Mouse (Mus musculus): ENCODE data around the gene Samd4b.

Samd4b gene

DNA sequence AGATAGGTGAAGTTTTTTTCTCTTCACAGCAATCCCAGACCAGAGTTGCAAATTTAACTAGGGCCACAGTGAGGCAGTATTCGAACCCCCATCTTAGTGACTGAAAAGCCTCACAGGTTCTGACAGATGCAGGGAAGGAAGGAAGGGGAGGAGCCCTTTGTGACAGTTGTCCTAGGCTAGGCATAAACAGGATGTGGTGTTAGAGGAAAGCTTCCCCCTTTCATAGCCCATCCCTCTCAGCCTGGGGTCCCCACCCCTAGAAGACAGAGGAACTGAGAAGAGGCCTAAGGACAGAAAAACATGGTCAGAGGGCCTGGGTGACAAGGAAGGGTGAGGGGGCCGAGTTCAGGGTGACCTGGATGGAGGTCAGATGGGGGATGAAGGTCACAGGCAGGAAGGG lies 157.2 kb downstream of the Samd4b start:
- DNase-seq, result no peak

- no peak for DNase-seq
Observed at GRCm38 (mm10) chr7:28438771-28439170, 159.2 kb downstream of the Samd4b start.

DNA sequence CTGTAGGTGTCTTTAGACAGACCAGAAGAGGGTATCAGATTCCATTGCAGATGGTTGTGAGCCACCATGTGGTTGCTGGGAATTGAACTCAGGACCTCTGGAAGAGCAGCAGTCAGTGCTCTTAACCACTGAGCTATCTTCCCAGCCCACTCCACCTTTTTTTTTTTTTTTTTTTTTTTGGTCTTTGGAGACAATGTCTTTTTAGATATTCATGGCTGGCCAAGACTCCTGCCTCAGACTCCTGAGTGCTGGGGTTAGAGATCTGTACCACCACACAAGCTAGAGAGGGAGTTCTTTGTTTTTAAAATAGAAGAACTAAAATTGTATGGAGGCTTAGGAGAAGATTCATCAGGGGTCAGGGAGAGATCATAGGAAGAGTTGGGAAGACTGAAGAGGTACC lies 160.0 kb downstream of the Samd4b start:
- no peak for DNase-seq

GRCm38 (mm10) chr7:28436932-28437570 lies 160.9 kb downstream of the Samd4b start, which contains the start of gene Gmfg:
TSS of gene Gmfg (plus strand) at chr7:28437447.
- peak; percentile 65 for DNase-seq

DNA sequence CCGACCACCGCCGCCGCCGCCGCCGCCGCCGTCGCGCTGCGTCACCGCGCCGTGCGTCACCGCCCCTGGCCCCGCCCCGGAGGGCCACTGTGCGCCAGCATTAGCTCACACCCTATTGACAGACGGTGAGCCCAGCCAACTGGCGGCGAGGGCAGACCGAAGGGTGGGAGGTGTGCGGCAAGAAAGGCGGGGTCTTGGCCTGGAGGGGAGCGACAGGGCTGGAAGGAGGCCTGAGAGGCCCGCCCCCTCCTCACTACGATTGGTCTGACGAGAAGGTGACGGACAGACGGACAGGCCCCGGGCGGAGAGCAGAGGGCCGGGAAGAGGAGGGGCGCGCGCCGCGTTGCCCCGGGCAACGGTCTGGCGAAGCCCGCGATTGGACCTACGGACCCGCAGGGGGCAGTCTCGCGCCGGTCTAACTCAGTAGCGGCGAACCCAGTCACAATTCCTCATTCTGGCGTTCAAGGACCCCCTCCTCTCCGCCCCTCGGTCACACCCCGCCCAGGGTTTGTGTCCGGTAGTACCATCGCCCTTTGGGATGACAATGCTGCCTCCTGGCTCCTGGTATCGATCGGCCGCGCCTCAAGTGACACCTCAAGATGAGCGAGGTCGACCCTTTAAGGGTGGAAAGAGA lies 161.6 kb downstream of the Samd4b start:
- peak; percentile 100 for DNase-seq

DNA sequence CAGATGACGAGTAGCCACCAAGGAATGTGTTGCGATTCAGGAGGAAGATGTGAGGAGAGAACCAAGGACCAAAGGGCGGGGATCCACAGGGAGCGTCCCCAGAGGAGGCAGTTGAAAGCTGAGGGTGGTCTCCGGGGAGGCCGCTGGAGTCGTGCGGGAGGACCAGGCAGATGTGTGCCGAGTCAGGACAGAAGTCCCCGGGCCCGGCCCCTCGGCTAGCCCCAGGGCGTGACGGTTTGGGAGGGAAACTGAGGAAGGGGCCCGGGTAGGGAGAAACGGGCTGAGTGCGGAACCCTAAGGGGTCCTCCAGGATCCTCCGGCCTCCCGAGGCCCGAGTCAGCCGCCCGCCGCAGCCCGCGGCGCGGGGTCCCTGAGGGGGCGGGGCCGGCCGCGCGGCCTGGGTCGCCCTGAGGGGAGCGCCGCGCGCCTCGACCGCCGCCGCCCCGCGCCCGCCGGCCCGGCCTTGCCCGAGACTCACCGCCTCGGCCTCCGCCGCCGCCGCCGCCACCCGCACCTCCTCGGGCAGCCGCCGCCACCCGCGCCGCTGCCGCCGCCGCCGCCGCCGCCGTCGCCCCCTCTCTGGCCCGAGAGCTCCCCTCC lies 162.2 kb downstream of the Samd4b start:
- no peak for DNase-seq

DNA sequence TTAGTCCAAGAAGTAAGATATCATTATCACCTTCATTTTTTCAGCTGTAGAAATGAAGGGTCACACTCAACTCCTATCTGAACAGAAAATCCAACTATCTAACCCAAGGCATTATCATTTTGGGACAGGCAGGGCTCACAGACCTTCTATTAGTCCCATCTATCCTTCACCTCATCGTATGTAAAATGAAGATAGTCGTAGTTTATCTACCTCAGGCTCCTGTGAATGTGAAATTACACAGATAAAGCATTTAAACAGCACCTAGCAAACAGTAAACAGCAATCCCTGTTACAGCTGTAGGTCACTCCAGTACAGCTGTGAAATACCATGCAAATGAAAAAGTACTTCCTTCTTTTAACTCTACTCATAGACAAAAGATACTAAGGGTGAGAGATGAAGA lies 165.7 kb downstream of the Samd4b start:
- DNase-seq, result no peak

GRCm38 (mm10) chr7:28430512-28430911 lies 167.4 kb downstream of the Samd4b start:
- no peak for DNase-seq

DNA sequence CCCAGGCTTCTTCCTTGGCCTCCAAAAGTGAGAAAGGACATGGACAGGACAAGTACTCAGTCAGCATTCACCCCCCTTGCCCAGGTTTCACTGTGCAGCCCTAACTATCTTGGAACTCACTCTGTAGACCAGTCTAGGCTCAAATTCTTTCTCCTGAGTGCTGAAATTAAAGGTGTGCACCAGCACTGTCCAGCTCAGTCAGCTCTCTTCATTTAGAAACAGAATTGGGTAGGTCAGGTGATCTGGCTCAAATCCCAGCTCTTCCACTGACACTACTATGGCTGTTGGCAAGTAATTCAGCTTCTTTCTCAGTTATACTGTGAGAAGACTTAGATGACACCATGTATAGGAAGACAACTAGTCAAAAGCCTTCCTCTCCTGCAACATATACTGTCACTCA lies 170.2 kb downstream of the Samd4b start:
- no peak for DNase-seq

DNA sequence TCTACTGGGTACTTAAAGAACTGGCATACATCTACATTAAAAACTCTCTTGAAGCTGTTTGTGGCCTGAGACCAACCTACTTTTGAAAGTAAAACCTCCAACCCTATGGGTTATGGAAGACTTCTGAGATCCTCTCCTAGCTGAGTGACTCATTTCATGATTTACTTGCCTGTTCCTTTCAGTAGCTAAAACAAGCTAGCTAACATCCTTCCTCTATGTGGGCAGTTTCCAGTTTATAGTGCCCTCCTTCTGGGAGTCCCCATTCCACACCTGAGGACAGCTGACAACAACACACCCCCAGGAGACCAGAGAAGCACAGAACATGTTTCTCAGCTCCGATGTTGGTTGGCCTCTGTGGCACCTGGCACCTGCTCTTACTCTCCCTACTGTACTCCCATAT lies 174.9 kb downstream of the Samd4b start:
- no peak for DNase-seq

- no peak for DNase-seq
Observed at GRCm38 (mm10) chr7:28419416-28419815, 178.5 kb downstream of the Samd4b start.

DNA sequence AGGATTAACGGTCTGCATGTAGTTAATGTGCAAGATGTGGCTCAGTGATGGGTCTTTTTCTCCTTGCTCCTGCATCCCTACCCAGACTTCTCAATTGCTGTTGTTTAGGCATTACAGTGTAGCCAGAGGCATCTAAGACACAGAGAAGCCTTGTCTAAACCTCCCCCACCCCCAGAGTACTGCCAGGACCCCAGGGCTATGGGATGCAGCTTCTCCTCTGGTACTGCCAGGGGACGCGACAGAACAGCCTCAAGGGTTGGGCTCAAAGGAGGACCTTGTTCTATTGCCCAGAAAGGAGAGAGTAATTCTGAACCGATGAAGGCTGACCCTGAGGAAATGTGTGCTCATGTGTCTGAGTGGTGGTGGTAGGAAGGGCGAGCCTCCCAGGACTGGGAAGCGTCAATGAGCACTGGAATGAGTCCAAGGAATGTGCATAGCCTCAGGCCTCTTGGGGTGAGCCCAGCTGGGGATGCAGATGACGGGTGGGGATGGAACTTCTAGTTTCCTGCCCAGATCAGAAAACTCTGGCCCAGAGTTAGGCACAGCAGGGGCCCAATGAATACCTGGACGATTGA lies 179.8 kb downstream of the Samd4b start:
- DNase-seq, result no peak

- DNase-seq, result no peak
Observed at GRCm38 (mm10) chr7:28417368-28417767, 180.6 kb downstream of the Samd4b start.

DNA sequence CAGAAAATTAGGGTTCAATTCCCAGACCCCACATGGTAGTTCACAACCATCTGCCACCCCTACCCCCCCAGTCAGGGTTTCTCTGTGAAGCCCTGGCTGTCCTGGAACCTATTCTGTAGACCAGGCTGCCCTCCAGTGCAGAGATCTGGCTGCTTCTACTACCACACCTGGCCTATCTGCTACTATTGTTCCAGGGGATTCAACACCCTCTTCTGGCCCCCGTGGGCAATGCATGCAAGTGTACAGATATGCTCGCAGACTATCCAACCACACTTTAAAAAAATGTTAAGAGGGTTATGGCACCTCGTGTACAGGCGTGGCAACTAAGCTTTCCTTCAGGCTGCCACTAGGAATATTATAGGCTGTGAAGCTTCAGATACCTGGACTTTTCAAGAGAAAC lies 185.1 kb downstream of the Samd4b start:
- no peak for DNase-seq

DNA sequence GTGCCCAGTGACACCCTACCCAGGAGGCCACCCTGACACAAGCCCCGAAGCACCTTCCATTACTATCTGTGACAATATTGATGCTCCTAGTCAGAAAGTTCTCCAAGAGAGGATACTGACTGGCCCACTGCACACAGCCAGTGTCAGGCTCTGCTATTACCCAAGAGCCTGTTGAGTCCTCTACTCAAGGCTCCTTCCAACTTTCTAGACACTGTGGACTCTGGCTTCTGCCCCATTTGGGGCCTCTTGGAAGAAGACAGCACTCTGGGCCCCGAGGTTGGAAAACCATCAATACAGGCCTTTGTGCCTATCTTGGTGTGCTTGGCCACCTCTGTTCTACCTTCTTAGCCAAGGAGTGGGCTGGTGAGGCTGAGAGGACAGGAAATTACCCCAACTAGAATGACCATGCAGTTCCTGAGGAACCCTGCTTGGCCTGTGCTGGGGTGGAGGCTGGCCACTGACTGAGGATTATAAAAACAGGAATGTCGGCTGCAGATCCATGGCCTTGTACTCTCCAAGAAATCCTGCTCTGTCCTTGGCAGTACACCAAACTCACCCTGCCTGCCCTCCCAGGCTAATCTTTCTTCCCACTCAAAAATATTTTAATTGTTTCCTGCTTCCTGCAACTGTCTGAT lies 187.0 kb downstream of the Samd4b start:
- DNase-seq, result no peak

- DNase-seq, result no peak
Observed at GRCm38 (mm10) chr7:28401942-28402341, 196.0 kb downstream of the Samd4b start.

DNA sequence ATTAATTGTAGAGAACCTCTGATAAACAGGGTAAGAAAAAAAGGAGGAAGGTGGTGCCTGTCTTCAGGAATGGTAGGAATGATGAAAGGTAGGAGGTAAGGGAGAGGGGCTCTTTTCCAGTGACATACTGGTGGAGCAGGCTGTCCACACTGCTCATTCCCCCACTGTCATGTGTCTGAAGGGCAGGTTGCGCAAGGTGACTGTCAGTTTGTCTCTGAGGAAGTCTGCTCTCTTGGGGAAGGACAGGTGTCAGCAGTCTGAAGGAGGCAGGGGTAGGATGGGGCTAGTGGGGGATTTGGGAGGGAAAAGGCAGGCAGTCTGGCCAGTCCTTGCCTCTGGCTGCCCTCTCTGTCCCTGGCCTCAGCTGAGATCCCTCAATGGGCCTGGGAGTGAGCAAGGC lies 196.9 kb downstream of the Samd4b start:
- no peak for DNase-seq

GRCm38 (mm10) chr7:28398696-28399340 lies 199.1 kb downstream of the Samd4b start:
- no peak for DNase-seq

GRCm38 (mm10) chr7:28398000-28398399 lies 199.9 kb downstream of the Samd4b start:
- DNase-seq, result no peak

DNA sequence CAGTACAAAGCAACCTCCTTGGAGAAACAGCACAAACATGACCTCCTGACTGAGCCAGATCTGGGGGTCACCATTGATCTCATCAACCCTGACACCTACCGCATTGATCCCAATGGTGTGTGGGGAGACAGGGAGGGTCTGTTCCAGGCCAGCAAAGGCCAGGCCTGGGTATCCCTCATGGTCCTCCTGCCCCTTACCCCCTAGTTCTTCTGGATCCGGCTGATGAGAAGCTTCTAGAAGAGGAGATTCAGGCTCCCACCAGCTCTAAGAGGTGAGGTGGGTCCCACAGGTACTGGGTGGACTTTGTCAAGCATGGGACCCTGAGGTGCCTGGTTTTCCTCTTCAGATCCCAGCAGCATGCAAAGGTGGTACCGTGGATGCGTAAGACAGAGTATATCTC lies 202.5 kb downstream of the Samd4b start:
- DNase-seq, result no peak

DNA sequence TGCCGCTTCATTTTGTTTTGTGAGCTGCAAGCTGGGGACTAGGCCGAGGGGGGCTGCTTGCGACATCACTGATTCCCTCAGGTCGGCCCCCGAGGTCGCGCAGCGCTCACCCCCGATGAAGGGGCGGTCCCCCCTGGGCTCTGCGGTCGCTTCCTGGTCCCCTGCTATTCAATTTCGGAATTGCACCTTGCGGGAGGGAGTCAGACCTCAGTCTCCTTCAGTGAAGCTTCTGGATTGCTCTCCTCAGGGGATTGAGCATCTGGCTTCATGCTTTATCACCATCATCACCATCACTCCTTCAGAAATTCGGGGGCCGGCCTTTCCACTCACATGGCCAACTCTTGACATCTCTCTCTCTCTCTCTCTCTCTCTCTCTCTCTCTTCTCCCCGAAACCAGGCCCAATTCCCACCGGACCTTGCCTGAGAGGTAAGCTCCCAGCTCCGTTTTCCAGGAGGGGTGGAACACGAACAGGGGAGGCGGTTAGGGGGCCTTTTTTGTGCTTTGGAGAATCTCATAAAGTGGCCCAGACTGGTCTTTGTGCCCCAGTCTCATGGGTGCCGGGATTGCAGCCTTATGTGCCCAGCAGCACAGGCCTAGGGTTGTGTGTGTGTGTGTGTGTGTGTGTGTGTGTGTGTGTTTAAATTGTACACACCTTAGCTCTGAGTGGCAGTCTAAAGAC lies 204.5 kb downstream of the Samd4b start:
- no peak for DNase-seq

Measured in right cerebral cortex, postnatal 25 days (tissue).